Mouse (Mus musculus) c-Kit-positive CD71-negative TER-119-negative erythroid progenitor cells, embryonic 14.5 days (primary cell): ENCODE data around the gene Ccdc77.
"Not testable (repeated sequence)": the region's sequence is repeated elsewhere in the genome, so short reads cannot be mapped to it uniquely, and the experiment has no call there.

ENCODE experiments used
- DNase-seq: peaks from one replicate; pipeline ENCODE4 v3.0.0-alpha.2; 2013; ENCODE audit warnings: low read depth

Ccdc77 gene

DNA sequence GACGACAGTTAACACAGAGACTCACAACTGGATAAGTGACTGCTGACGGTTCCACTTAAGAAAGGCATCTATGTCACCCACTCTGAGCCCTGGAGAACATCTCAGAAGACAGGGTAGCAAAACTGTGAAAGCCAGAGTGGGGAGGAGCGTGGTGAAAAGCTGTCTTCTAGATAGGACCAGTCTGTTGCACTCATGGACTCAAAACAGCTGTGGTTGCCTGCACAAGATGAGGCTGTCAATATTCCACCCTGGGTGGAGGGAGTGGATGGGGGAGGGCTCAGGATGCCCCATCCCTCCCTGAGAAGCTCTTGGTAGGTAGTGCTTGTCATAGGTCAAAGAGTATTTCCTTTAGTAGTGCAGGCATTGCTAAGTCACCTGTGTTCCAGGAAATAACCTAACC lies 54.4 kb downstream of the Ccdc77 start:
- DNase-seq, result no peak

- no peak for DNase-seq
Measured at GRCm38 (mm10) chr6:120309338-120309737, 54.8 kb downstream of the Ccdc77 start.

- DNase-seq, result no peak
Measured at GRCm38 (mm10) chr6:120306859-120307594, 57.1 kb downstream of the Ccdc77 start.

GRCm38 (mm10) chr6:120302755-120303316 lies 61.3 kb downstream of the Ccdc77 start:
- DNase-seq, result no peak

- DNase-seq, result peak; percentile 24
Measured at GRCm38 (mm10) chr6:120301137-120301536, 63.0 kb downstream of the Ccdc77 start.

DNA sequence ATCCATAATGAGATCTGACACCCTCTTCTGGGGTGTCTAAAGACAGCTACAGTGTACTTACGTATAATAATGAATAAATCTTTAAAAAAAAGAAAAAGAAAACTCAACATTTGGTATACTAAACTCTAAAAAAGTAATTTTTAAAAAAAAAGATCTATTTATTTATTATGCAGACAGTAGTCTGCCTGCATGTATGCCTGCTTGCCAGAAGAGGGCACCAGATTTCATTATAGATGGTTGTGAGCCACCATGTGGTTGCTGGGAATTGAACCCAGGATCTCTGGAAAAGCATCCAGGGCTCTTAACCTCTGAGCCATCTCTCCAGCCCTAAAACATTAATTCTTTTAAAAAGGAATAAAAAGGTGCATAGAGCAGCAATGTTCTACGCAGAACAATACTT lies 67.6 kb downstream of the Ccdc77 start:
- not testable (repeated sequence) for DNase-seq

GRCm38 (mm10) chr6:120294785-120295133 lies 69.4 kb downstream of the Ccdc77 start:
- DNase-seq, result no peak

DNA sequence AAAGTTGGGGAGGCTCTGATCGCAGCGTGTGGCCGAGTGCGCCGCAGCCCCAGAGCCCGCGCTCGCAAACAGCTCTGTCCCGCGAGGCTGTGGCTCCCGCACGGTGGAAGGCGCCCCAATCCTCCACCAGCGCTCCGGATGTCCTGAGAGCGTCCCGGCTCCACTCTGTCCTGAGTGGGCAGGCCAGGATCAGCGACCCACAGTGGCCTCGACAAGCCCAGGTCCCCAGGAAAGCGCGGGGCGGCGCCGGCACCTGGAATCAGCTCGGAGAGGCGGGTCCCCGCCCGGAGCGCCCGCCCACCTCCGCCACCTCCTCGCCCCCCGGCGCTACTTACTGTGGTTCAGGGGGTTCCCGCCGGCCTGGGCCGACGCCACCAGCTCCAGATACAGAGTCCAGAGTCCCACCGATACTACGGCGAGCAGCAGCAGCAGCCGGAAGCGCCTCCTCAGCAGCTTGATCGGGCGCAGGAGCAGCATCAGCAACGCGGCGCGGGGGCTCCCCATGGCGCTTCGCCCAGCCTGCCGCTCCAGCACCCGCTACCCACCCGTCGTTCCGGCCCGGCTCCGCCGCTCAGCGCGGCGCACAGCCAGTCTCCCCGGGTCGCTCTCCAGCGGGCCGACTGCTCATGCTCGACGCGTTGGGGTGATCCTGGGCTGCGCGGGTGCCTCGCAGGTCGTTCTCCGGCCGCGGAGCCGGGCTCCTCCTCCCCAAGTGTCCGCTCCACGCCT lies 70.0 kb downstream of the Ccdc77 start, which contains the start of the genes D330020A13Rik and B4galnt3:
Gene D330020A13Rik, plus strand, starts transcription at position 309 of the 729 bp plus-strand sequence.
Gene B4galnt3, minus strand, starts transcription at position 504 of the 729 bp plus-strand sequence.
- DNase-seq, result no peak

- no peak for DNase-seq
Measured at GRCm38 (mm10) chr6:120291396-120292009, 72.7 kb downstream of the Ccdc77 start.

DNA sequence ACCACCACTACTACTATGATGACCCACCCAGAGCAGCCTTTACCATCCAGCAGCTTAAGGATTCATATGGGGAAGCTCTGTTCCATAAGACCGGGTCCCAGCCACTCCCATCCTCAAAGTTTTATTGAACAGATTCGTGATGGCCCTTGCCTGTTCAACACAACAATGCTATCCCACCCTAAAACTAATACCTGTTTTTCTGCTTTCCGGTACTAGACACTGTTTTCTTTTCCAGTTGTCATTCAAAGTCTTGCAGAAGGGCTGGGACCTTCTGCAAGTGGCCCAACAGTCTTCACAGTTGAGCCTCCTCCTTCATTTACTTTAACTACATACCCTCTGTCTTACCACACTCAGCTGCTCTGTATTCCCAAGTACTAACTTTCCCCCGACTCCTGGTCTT lies 74.7 kb downstream of the Ccdc77 start:
- no peak for DNase-seq

- no peak for DNase-seq
Measured at GRCm38 (mm10) chr6:120288541-120288940, 75.6 kb downstream of the Ccdc77 start.

- DNase-seq, result no peak
Measured at GRCm38 (mm10) chr6:120287279-120287678, 76.9 kb downstream of the Ccdc77 start.

- DNase-seq, result no peak
Measured at GRCm38 (mm10) chr6:120276874-120277449, 87.2 kb downstream of the Ccdc77 start.

DNA sequence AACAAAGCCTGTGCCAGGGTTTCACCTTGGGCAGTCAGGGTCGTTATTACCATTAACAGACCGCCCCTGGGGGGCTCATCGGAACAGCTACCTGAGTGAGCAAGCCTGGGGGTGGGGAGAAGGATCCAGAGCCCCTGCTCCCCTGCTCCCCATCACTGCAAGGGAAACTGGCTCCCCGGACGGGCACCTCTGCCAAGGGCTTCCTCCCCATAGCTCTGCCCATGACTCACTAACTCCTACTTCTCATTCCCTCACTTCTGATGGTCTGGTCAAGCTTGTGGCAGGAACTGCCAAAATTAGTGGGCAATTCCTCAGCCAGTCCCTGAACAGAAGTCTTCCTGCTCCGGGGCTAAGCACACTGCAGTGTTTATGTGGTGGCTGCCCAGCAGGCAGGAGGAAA lies 88.9 kb downstream of the Ccdc77 start:
- no peak for DNase-seq

- no peak for DNase-seq
Measured at GRCm38 (mm10) chr6:120274887-120275286, 89.3 kb downstream of the Ccdc77 start.
